Mouse (Mus musculus): ENCODE results near the gene Ppfibp1. TPM values are rescaled to one million over a fixed set of nuclear protein-coding genes. Genes with fewer than 3 reads are reported as not detected.

Ppfibp1 gene
- polyA plus RNA-seq, 1 experiment from 2014 or later: 15.2 TPM

GRCm38 (mm10) chr6:146995391-146995790 is 107.1 kb downstream of the Ppfibp1 start:
- Histone ChIP-seq H3K4me2 (no peak overlapping the region), H3K36me3 (no peaks in the 10 kb centered on the region), H3K9ac (no peak overlapping the region), H3K4me3 (no peak overlapping the region), H3K9me3 (no peaks in the 10 kb centered on the region), H3K27me3 (no peaks in the 10 kb centered on the region), H3K4me1 (replicated peaks) (no peaks in the 10 kb centered on the region), H3K27ac (replicated peaks) (no peak overlapping the region)
- ATAC-seq (ENCODE audit: low read depth): no peak
- WGBS: 63% methylated on average over 2 of the region's 2 CpGs

- Histone ChIP-seq H3K4me1 (replicated peaks) (no peaks in the 10 kb centered on the region), H3K27me3 (no peaks in the 10 kb centered on the region), H3K9ac (no peak overlapping the region), H3K4me2 (no peak overlapping the region), H3K36me3 (no peaks in the 10 kb centered on the region), H3K9me3 (no peaks in the 10 kb centered on the region), H3K27ac (replicated peaks) (no peak overlapping the region), H3K4me3 (no peak overlapping the region)
- 83% methylated on average over 6 of the region's 6 CpGs for WGBS
- no peak for ATAC-seq (ENCODE audit: low read depth)
These were observed 107.6 kb downstream of the Ppfibp1 start for GRCm38 (mm10) chr6:146995878-146996277.

- no peaks in the 10 kb centered on the region for H3K27me3 ChIP-seq
- H3K36me3 ChIP-seq: no peaks in the 10 kb centered on the region
- H3K27ac ChIP-seq (replicated peaks): no peak overlapping the region
- ATAC-seq (ENCODE audit: low read depth): no peak
- H3K4me1 ChIP-seq (replicated peaks): no peaks in the 10 kb centered on the region
- WGBS: 89% methylated on average over 6 of the region's 6 CpGs
- H3K4me2 ChIP-seq: no peak overlapping the region
- no peak overlapping the region for H3K9ac ChIP-seq
- H3K9me3 ChIP-seq: no peaks in the 10 kb centered on the region
- H3K4me3 ChIP-seq: no peak overlapping the region
These were observed 108.7 kb downstream of the Ppfibp1 start for GRCm38 (mm10) chr6:146997006-146997405.

GRCm38 (mm10) chr6:146998710-146999109 is 110.4 kb downstream of the Ppfibp1 start:
- Histone ChIP-seq H3K4me1 (replicated peaks) (no peaks in the 10 kb centered on the region), H3K36me3 (no peaks in the 10 kb centered on the region), H3K4me2 (no peak overlapping the region), H3K9ac (no peak overlapping the region), H3K27me3 (no peaks in the 10 kb centered on the region), H3K9me3 (no peaks in the 10 kb centered on the region), H3K4me3 (no peak overlapping the region), H3K27ac (replicated peaks) (no peak overlapping the region)
- ATAC-seq (ENCODE audit: low read depth): no peak
- WGBS: 93% methylated on average over 4 of the region's 4 CpGs

GRCm38 (mm10) chr6:146999302-146999701 is 111.0 kb downstream of the Ppfibp1 start:
- 88% methylated on average over 9 of the region's 9 CpGs for WGBS
- no peaks in the 10 kb centered on the region for H3K4me1 ChIP-seq (replicated peaks)
- no peak overlapping the region for H3K4me2 ChIP-seq
- no peak for ATAC-seq (ENCODE audit: low read depth)
- no peak overlapping the region for H3K9ac ChIP-seq
- no peaks in the 10 kb centered on the region for H3K36me3 ChIP-seq
- H3K27me3 ChIP-seq: no peaks in the 10 kb centered on the region
- H3K27ac ChIP-seq (replicated peaks): no peak overlapping the region
- H3K4me3 ChIP-seq: no peak overlapping the region
- H3K9me3 ChIP-seq: no peaks in the 10 kb centered on the region

GRCm38 (mm10) chr6:146999755-147000154 is 111.5 kb downstream of the Ppfibp1 start:
- Histone ChIP-seq H3K4me2 (no peak overlapping the region), H3K27ac (replicated peaks) (no peak overlapping the region), H3K4me3 (no peak overlapping the region), H3K9ac (no peak overlapping the region), H3K27me3 (no peaks in the 10 kb centered on the region), H3K4me1 (replicated peaks) (no peaks in the 10 kb centered on the region), H3K36me3 (no peaks in the 10 kb centered on the region), H3K9me3 (no peaks in the 10 kb centered on the region)
- 24% methylated on average over 2 of the region's 2 CpGs for WGBS
- ATAC-seq (ENCODE audit: low read depth): no peak

- Histone ChIP-seq H3K27ac (replicated peaks) (no peak overlapping the region), H3K9ac (no peak overlapping the region), H3K4me2 (no peak overlapping the region), H3K4me3 (no peak overlapping the region), H3K4me1 (replicated peaks) (no peaks in the 10 kb centered on the region), H3K9me3 (no peaks in the 10 kb centered on the region), H3K36me3 (no peaks in the 10 kb centered on the region), H3K27me3 (no peaks in the 10 kb centered on the region)
- 57% methylated on average over 3 of the region's 3 CpGs for WGBS
- ATAC-seq (ENCODE audit: low read depth): no peak
These were observed 119.9 kb downstream of the Ppfibp1 start for GRCm38 (mm10) chr6:147008148-147008547.

GRCm38 (mm10) chr6:147010358-147010757 is 122.1 kb downstream of the Ppfibp1 start:
- no peak overlapping the region for H3K27ac ChIP-seq (replicated peaks)
- H3K9me3 ChIP-seq: no peaks in the 10 kb centered on the region
- H3K9ac ChIP-seq: no peak overlapping the region
- no peaks in the 10 kb centered on the region for H3K36me3 ChIP-seq
- no peaks in the 10 kb centered on the region for H3K27me3 ChIP-seq
- 88% methylated on average over 6 of the region's 6 CpGs for WGBS
- ATAC-seq (ENCODE audit: low read depth): no peak
- H3K4me3 ChIP-seq: no peak overlapping the region
- no peak overlapping the region for H3K4me2 ChIP-seq
- H3K4me1 ChIP-seq (replicated peaks): no peaks in the 10 kb centered on the region

GRCm38 (mm10) chr6:147010811-147011520 is 122.7 kb downstream of the Ppfibp1 start:
- Histone ChIP-seq H3K4me1 (replicated peaks) (no peaks in the 10 kb centered on the region), H3K36me3 (no peaks in the 10 kb centered on the region), H3K27me3 (no peaks in the 10 kb centered on the region), H3K9ac (no peak overlapping the region), H3K4me3 (no peak overlapping the region), H3K9me3 (no peaks in the 10 kb centered on the region), H3K27ac (replicated peaks) (no peak overlapping the region), H3K4me2 (no peak overlapping the region)
- WGBS: 83% methylated on average over 15 of the region's 15 CpGs
- ATAC-seq (ENCODE audit: low read depth): no peak

GRCm38 (mm10) chr6:147011555-147011954 is 123.3 kb downstream of the Ppfibp1 start:
- no peaks in the 10 kb centered on the region for H3K36me3 ChIP-seq
- H3K9me3 ChIP-seq: no peaks in the 10 kb centered on the region
- no peak for ATAC-seq (ENCODE audit: low read depth)
- no peak overlapping the region for H3K9ac ChIP-seq
- no peak overlapping the region for H3K27ac ChIP-seq (replicated peaks)
- no peak overlapping the region for H3K4me3 ChIP-seq
- H3K4me2 ChIP-seq: no peak overlapping the region
- no peaks in the 10 kb centered on the region for H3K4me1 ChIP-seq (replicated peaks)
- 69% methylated on average over 6 of the region's 6 CpGs for WGBS
- no peaks in the 10 kb centered on the region for H3K27me3 ChIP-seq

GRCm38 (mm10) chr6:147011977-147012376 is 123.7 kb downstream of the Ppfibp1 start:
- H3K4me3 ChIP-seq: no peak overlapping the region
- H3K27me3 ChIP-seq: no peaks in the 10 kb centered on the region
- ATAC-seq (ENCODE audit: low read depth): no peak
- no peak overlapping the region for H3K27ac ChIP-seq (replicated peaks)
- H3K9ac ChIP-seq: no peak overlapping the region
- no peaks in the 10 kb centered on the region for H3K4me1 ChIP-seq (replicated peaks)
- H3K36me3 ChIP-seq: no peaks in the 10 kb centered on the region
- H3K4me2 ChIP-seq: no peak overlapping the region
- 71% methylated on average over 6 of the region's 6 CpGs for WGBS
- H3K9me3 ChIP-seq: no peaks in the 10 kb centered on the region

- no peak overlapping the region for H3K4me2 ChIP-seq
- H3K9ac ChIP-seq: no peak overlapping the region
- 66% methylated on average over 1 of the region's 1 CpGs for WGBS
- no peaks in the 10 kb centered on the region for H3K4me1 ChIP-seq (replicated peaks)
- H3K4me3 ChIP-seq: no peak overlapping the region
- no peaks in the 10 kb centered on the region for H3K36me3 ChIP-seq
- no peaks in the 10 kb centered on the region for H3K27me3 ChIP-seq
- H3K9me3 ChIP-seq: no peaks in the 10 kb centered on the region
- no peak overlapping the region for H3K27ac ChIP-seq (replicated peaks)
- no peak for ATAC-seq (ENCODE audit: low read depth)
These were observed 125.3 kb downstream of the Ppfibp1 start for GRCm38 (mm10) chr6:147013546-147013945.

- Histone ChIP-seq H3K27me3 (no peaks in the 10 kb centered on the region), H3K4me2 (no peak overlapping the region), H3K4me3 (no peak overlapping the region), H3K27ac (replicated peaks) (no peak overlapping the region), H3K36me3 (0 out of 2 replicates have a peak, but pooled peaks cover 3% of the 10 kb centered on the region), H3K9me3 (no peaks in the 10 kb centered on the region), H3K4me1 (replicated peaks) (no peaks in the 10 kb centered on the region), H3K9ac (no peak overlapping the region)
- WGBS: 90% methylated on average over 4 of the region's 4 CpGs
- ATAC-seq (ENCODE audit: low read depth): no peak
These were observed 129.6 kb downstream of the Ppfibp1 start for GRCm38 (mm10) chr6:147017906-147018305.
